Mouse (Mus musculus) heart, embryonic 10.5 days (tissue): ENCODE measurements at regions not wholly inside any gene's neighbourhood (a gene's known extent, or its start where the extent isn't known, plus 50 kb on each side); places are given as distances from the start of the nearest gene placed in this dataset.

Experiments used
- DNase-seq: peaks from one replicate; pipeline ENCODE4 v3.0.0-alpha.2; 2017; ENCODE audit warnings: low spot score
- H3K27ac ChIP-seq: fragments of 300-500 bp; sonication (generic); 2 replicates; pipeline ENCODE4 v1.5.1; 2016; ENCODE audit warnings: mild to moderate bottlenecking
- H3K27me3 ChIP-seq: fragments of 300-500 bp; sonication (generic); 2 replicates; pipeline ENCODE4 v1.6.1; 2016; ENCODE audit warnings: mild to moderate bottlenecking; ENCODE audit not compliant: poor library complexity, insufficient read depth, severe bottlenecking
- H3K36me3 ChIP-seq: fragments of 300-500 bp; sonication (generic); 2 replicates; pipeline ENCODE4 v1.6.1; 2016; ENCODE audit warnings: mild to moderate bottlenecking, moderate library complexity
- H3K4me1 ChIP-seq: fragments of 300-500 bp; sonication (generic); 2 replicates; pipeline ENCODE4 v1.6.1; 2016; ENCODE audit warnings: mild to moderate bottlenecking
- H3K4me3 ChIP-seq: fragments of 300-500 bp; sonication (generic); 2 replicates; pipeline ENCODE4 v1.5.1; 2016; ENCODE audit warnings: mild to moderate bottlenecking, moderate library complexity
- H3K9me3 ChIP-seq: fragments of 300-500 bp; sonication (generic); 2 replicates; pipeline ENCODE4 v1.6.1; 2016; ENCODE audit warnings: mild to moderate bottlenecking, moderate library complexity
- WGBS: fragments of 180-500 bp; shearing (Covaris S2); methylation state at CpG from one replicate; pipeline ENCODE4 v1.1.7; 2016; 5-methylcytosine and 5-hydroxymethylcytosine counted together

DNA sequence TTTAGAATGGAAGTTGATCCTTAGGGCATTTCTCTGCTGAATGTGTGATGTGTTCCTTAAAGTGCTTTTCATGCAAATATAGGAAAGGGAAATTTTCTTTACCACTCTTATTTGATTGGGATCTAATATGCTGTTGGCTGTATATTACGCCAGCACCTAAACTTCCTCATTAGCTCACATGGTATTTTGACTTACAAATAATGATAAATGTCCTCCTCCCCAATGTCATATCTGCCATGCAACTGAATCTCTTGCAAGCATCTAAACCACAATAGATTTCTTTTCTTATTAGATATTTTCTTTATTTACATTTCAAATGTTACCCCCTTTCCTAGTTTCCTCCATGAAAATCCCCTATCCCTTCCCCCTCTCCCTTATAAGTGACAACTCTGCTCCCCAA is 796.8 kb upstream of the Lcorl start:
- Histone ChIP-seq H3K36me3 (no peaks in the 10 kb centered on the region), H3K4me3 (no peak overlapping the region), H3K27me3 (no peaks in the 10 kb centered on the region), H3K4me1 (no peaks in the 10 kb centered on the region), H3K27ac (no peak overlapping the region), H3K9me3 (no peaks in the 10 kb centered on the region)
- WGBS = 97% methylated on average over 1 of the region's 1 CpGs
- DNase-seq = no peak

DNA sequence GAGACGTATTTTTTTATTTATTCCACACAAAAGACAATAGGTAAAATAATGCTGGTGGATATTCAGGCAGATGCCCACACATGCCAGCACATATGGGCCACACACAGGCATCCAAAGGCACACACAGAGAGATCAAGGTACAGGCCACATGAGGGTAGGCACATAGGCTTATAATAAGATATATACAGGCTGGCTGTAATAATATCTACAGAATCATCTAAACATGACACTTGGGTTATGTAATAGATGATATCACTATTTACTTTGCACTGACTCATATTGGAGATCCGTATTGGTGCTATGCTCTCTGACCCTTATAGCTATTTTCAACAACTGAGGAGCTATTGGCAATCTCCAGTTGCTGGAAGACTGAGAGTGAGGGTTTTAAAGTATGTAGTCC is 785.6 kb upstream of the Lcorl start:
- Histone ChIP-seq H3K27me3 (no peaks in the 10 kb centered on the region), H3K4me1 (no peaks in the 10 kb centered on the region), H3K9me3 (no peaks in the 10 kb centered on the region), H3K36me3 (no peaks in the 10 kb centered on the region), H3K27ac (no peak overlapping the region), H3K4me3 (no peak overlapping the region)
- no peak for DNase-seq
- WGBS = 71% methylated on average over 2 of the region's 2 CpGs

DNA sequence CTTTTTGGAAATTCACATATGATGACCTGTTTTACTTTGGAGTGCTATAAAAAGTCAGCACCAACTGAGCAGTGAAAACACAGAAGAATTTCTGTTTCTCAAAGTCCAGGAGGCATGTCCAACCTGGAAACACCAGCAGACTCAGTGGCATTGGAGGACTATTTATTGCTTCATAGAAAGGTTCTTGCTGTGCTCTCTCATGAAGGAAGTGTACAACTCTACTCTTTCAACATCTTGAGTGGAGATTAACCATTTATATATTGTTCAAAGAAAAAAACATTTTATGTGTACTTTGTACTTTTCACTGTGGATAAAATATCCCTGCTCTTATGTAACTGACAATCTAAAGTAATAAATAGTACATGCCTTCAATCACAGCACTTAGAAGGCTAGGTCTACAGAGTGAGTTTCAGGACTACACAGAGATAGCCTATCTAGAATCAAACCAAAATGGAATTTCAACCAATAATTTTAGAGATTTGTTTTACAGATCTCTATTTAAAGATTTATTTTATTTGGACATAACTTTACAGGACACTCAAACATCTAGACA is 777.8 kb upstream of the Lcorl start:
- no peaks in the 10 kb centered on the region for H3K27me3 ChIP-seq
- no peak overlapping the region for H3K27ac ChIP-seq
- no peaks in the 10 kb centered on the region for H3K36me3 ChIP-seq
- no peak for DNase-seq
- no peaks in the 10 kb centered on the region for H3K4me1 ChIP-seq
- H3K4me3 ChIP-seq = no peak overlapping the region
- H3K9me3 ChIP-seq = no peaks in the 10 kb centered on the region
